Mouse (Mus musculus) heart, postnatal 25 days (tissue): ENCODE results near the gene Ube2cbp. TPM values are rescaled to one million over a fixed set of nuclear protein-coding genes. Genes with fewer than 3 reads are reported as not detected.

Experiments
- DNase-seq: peaks from one replicate; pipeline ENCODE4 v3.0.0; 2022; ENCODE audit warnings: low spot score
- intact Hi-C: fragments of 180-260 bp; cut with DNase I; formaldehyde crosslinking; loops from one replicate; pipeline ENCODE4 v1.15.1; 2025
- total RNA-seq, 2 experiments: library from RNA; stranded (reverse); gene quantifications; 2 replicates each; pipeline ENCODE4 v1.2.3; 2021

Ube2cbp gene
- total RNA-seq, 2 experiments from 2014 or later: 1.1 to 1.7 TPM

DNA sequence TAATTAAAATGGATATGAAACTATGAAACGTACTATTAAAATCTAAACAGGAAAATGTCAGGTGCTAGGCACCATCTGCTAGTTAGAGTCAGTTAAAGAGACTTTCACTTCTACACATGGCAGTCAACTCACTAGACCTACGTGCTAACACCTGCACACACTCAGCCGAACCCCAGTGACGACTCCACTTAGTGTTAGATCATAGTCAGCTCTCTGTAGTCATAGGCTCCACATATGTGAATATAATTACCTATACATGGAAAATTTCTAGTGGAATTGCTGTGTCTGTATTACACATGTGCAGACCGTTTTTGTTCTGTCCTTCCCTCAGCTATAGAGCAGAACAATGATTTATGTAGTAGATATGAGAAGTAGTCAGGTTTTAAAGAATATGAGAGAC is 130.4 kb downstream of the Ube2cbp start:
- DNase-seq: no peak
- intact Hi-C loops: no loop called here

DNA sequence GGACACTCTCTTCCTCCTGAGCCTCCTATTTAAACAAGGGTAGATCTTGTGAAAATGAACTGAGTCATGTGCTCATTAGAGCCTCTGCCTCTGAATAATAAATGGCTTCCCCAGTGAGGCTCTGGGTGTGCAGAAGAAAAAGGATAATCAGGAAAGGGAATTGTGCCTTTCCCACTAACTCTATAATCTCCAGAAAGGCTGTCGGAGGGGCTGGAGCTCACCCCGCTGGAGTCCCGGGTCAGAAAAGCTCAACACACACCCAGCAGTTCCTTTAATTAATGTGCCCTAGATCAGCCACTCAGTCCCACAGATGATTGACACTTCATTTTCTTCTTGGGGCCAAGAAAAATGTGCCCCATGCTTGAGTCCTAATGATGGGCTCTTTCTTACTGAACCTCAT is 134.2 kb downstream of the Ube2cbp start:
- intact Hi-C loops: no loop called here

DNA sequence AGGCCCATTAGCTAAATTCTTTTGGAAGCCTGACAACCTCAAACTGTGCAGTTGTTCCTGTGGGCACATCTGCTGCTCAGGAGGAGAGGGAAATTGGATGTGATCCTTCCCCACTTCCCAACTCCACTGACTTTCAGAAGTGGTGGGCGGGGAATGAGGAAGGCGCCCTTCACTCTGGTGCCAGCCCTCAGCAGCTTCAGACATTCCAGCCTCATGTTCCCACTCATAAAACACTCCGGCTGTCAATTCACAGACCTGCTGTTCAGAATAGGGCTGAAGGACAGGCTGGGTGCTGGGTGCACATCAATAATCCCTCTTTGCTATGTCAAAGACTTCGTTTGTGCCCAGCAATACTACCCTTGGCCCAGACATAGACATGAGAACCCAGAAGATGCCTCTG is 136.5 kb downstream of the Ube2cbp start:
- no peak for DNase-seq
- intact Hi-C loops: no loop called here

More for the DNA sequence above, 134.2 kb downstream of the Ube2cbp start:
- no peak for DNase-seq

- DNase-seq: no peak
- intact Hi-C loops: no loop called here
Measured at GRCm38 (mm10) chr9:86327341-86327740, 137.4 kb downstream of the Ube2cbp start.

- DNase-seq: no peak
- intact Hi-C loops: no loop called here
Measured at GRCm38 (mm10) chr9:86324772-86325171, 140.0 kb downstream of the Ube2cbp start.

DNA sequence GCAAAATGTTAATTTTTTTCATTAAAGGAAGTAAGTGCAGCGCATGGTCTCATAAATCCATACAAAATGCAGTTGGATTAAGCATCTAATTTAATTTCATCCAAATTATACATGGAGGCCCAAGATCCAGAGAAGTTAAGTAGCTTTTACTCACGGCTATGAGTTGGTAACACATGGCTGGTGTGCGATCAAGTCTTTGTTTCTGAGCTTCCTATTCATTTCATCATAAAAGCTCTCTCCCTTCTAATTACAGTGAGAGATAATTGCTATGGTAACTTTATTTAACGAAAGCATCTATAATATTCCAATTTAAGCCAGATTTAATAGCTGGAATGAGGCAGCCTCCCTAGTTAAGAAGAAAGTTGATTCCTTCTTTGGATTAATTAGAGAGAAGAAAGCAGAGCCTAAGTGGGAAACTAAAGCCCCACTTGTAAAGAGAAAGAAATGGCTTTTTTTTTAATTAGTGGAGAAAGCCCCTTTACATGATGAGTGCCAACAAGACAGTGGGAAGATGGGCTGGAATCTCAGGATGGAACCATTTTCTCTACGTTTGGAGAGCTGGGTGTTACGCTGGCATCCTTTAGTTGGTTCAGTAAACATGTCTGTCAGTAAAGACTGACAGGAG is 145.1 kb downstream of the Ube2cbp start:
- intact Hi-C loops: no loop called here
- DNase-seq: no peak

GRCm38 (mm10) chr9:86315700-86316099 is 149.1 kb downstream of the Ube2cbp start:
- no peak for DNase-seq

DNA sequence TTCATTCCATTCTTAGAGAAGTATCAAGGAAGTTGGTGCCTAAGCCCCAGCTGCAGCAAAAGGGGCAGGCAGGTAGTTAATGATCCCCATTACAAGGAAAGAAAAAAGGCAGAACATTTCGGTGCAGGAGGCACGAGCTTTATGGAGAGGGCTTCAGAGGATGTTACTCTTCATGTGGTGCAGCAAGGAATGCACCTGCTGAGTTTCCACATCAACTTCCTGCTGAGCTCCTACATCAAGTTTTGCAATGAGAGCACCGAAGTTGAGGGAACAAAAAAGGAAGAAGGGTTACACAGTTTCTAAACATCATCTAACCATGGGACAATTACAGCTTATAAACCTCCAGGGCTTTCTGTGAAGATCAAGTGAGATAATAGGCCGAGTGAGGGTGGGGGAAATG is 156.1 kb downstream of the Ube2cbp start:
- intact Hi-C loops: no loop called here
- DNase-seq: no peak

More at GRCm38 (mm10) chr9:86315700-86316099, 149.1 kb downstream of the Ube2cbp start:
- intact Hi-C loops: no loop called here

- intact Hi-C loops: no loop called here
- DNase-seq: no peak
Measured at GRCm38 (mm10) chr9:86306556-86306955, 158.2 kb downstream of the Ube2cbp start.

DNA sequence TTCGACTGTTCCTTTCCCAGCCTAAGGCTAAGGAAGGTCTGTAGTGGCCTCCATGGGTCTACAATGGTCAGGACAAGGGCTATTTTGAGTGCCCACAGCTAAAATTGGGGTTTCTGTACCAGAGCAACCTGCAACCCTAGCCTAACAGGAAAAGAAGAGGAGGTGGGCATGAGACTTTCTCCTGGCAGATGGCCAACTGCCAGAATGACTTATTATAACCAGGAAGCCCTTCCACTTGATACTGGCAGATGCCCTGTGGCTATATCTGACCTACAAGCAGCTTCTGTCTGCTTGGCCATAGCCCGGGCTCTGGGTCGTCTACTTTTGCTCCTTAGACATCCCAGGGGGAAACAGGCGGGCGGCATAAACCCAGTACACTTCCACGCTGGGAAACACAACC is 163.3 kb downstream of the Ube2cbp start:
- intact Hi-C loops: no loop called here
- no peak for DNase-seq

- DNase-seq: no peak
- intact Hi-C loops: no loop called here
Measured at GRCm38 (mm10) chr9:86298596-86298995, 166.2 kb downstream of the Ube2cbp start.

GRCm38 (mm10) chr9:86298131-86298530 is 166.6 kb downstream of the Ube2cbp start:
- intact Hi-C loops: no loop called here
- DNase-seq: no peak

DNA sequence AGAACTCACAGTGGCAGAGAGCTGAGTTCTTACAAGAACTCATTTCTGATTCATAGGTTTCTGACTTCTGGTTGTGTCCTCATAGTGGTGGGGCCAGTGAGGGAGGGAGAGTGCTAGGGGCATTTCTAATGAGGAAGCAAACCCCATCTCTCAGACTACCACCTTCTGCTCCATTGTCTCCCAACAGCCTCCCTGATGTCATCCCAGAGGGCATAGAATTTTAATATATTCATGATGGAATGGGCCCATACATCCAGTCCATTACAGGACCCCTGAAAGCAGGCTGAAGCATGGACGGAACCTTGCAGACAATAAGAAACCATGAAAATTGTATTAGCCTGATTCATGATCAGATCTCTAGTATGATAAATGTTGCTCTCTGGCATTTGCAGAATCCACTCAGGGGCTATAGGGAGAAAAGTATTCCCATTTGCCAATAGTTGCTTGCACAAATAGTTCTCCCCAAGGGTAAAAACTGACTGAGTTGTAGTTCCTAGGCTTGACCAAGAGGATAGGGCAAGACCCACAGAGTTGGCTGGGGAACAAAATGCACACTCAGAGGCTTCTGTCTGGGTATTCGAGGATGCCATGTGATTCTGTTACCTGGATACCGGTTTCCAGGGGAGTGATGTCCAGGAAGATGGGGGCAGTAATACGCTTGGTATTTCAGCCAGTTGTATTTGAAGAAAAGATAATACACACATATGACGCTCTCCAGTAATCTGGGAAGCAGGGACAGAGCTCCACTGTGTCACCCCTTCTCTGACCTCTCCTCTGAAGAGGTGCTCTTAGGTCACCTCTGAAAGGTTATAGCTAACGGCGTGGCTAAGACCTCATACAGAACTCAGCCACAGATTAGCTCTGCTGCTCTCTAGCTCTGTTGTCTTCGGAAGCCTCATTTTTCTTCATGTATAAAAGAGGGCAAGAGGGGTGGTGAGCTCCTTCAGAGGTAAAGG is 167.8 kb downstream of the Ube2cbp start:
- intact Hi-C loops: no loop called here
- DNase-seq: no peak

DNA sequence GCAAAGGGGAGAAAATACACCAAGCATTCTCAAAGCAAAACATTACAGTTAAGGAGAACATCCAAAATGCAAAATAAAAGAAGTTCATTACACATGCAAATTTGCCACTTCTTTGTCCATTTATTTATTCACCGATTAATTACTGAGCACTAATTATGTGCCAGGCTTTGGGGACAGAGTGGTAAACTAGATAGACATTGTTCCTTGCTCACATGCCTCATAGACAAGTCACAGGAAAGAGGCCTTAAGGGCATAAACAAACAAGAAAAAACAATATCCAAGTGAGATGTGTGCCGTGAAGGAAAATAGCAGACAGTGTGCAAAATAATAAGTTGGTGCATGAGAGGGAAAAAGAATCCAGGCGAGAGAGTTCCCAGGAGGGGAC is 177.2 kb downstream of the Ube2cbp start:
- no peak for DNase-seq
- intact Hi-C loops: no loop called here

GRCm38 (mm10) chr9:86286830-86287569 is 177.8 kb downstream of the Ube2cbp start:
- intact Hi-C loops: no loop called here
- no peak for DNase-seq

DNA sequence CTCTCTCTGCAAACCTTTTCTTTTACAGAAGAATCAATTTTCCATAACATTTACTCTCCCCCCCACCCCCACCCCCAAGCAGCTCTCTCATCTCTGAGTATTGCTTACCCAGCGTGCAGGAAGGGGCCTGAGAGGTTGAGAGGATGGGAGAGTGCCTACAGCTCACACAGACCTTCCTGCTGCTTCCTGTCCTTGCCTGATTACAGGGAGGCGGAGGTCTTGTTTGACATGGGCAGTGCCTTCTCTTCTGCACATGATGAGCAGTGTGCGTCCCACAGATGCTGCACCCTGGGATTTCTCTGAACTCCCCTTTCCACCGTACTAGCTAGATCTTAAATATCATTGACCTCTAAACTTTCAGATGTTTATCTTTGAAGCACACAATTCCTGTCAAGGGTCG is 182.2 kb downstream of the Ube2cbp start:
- no peak for DNase-seq
- intact Hi-C loops: no loop called here

DNA sequence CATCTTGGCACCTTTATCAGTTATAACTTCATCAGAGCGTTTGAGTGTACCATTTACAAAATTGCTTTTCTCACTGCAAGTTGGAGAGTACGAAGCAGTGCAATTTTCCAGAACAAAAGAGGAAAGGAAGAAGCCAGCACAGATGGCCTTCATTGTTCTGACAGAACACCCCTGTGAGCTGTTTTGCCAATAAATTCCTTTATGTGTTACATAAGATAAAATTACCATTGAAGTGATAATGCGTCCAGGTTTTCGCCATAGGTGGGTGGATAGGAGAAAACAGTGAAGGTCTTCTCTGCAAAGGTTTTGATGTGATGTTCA is 183.6 kb downstream of the Ube2cbp start:
- intact Hi-C loops: no loop called here
- DNase-seq: no peak

GRCm38 (mm10) chr9:86280461-86281146 is 184.1 kb downstream of the Ube2cbp start:
- intact Hi-C loops: no loop called here
- no peak for DNase-seq

GRCm38 (mm10) chr9:86269541-86269940 is 195.2 kb downstream of the Ube2cbp start:
- intact Hi-C loops: no loop called here
- no peak for DNase-seq

DNA sequence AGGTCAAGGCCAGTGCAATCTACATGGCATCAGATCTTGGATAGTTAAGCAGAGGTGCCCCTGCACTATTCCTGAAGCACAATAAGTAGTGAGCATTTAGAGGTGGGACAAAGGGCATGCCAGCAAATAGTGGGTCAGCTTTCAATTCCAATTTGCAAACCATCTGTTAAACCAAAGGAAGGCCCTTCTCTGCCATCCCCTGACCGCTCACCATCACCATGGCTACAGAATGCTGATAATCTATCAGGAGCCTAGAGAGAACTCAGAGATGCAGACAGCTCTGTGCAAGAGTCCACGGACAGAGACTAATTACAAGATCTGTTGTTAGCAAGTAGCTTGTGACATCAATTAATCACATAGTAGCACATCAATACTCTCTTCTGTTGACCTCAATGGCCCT is 198.1 kb downstream of the Ube2cbp start:
- no peak for DNase-seq
- intact Hi-C loops: no loop called here
